Mouse (Mus musculus): ENCODE measurements around the gene Gm5617. TPM values are rescaled to one million over a fixed set of nuclear protein-coding genes. Genes with fewer than 3 reads are reported as not detected.
"Not testable (repeated sequence)": the region's sequence is repeated elsewhere in the genome, so short reads cannot be mapped to it uniquely, and the experiment has no call there.

The Gm5617 gene
- 36.6 and 37.8 TPM in 2 replicates for polyA plus RNA-seq (2012; rRNA removed)

DNA sequence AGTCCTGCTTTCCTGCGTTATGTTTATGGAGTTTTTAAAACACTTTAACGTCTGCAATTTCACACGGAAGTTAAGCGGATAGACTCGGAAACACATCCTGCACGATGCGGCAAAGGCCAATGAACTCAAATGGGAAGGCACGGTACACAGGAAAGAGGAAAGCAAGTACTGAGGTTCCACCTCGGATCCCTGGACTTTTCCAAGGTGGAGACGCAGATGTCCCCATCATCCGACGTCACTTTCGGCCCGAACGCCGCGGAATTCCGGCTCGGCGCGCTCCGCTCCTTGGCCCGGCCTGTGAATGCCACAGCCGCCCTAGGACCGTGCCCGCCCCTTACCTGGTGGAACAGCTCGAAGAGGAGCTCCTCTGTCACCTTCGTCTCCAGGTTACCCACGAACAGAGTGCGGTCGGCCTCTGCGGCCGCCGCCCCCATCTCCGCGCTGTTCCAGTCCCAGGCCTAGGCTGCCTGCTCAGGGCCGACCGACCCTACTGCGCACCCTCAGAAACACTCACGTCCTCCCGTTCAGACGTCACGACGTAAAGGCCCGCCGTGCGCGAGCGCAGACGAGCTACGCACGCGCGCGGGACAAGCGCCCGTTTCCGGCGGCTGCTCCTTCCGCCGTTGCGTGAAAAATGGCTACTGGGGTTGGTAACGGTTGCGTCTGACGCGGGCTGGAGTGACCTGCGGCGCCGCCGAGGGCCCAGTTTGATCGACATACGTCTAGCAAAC is at the start of gene Gm5617, which contains the start of gene Rbm7:
Gm5617 (plus strand) TSS at position 626 of the 731 bp plus-strand sequence.
Rbm7 (minus strand) TSS at position 483 of the 731 bp plus-strand sequence.
- WGBS: under 1% methylated on average over 72 of the region's 72 CpGs
- DNase-seq (ENCODE audit: low read depth, low spot score): peak; percentile 80

DNA sequence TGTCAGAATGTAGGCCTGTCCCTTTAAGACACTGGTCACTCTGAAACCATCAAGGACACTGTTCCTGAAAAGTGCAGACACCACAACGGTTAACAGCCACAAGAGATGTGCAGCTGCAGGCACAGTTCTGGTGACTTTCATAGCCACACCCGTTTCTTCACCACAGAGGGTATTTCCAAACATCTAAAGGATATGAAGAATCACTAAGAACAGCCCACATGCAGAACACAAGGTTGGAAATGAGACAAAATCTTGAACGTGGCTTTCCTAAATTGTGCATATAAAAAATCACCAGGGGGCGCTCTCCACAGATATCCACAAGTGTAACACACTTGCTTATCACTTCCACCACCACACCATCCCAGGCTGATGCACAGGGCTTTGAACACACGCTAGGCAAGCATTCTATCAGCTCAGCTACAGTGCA is 47.4 kb upstream of the Gm5617 start:
- 20% methylated on average over 5 of the region's 5 CpGs for WGBS
- no peak for DNase-seq (ENCODE audit: low read depth, low spot score)

DNA sequence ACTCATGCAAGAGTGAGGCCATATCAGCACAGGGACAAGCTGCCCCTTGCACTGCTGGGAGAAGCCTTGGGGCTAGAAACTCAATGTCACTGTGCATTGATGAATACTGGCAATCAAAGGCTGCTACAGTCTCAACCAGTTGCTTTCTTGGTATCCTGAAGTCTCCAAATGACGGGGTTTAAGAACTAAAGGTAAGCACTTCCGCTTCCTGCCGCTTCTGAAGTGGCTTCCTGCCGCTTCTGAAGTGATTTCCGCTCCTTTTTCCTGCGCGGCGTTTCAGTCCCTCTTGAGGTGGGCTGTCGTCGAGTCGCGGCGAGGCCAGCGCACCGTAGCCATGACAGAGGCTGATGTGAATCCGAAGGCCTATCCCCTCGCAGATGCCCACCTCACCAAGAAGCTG is 45.2 kb upstream of the Gm5617 start:
- no peak for DNase-seq (ENCODE audit: low read depth, low spot score)
- WGBS: 88% methylated on average over 17 of the region's 17 CpGs

- 76% methylated on average over 3 of the region's 3 CpGs for WGBS
- no peak for DNase-seq (ENCODE audit: low read depth, low spot score)
These were observed 39.3 kb upstream of the Gm5617 start for GRCm38 (mm10) chr9:48455961-48456360.

- 73% methylated on average over 3 of the region's 3 CpGs for WGBS
These were observed 36.4 kb upstream of the Gm5617 start for GRCm38 (mm10) chr9:48458879-48459278.

GRCm38 (mm10) chr9:48459391-48459790 is 35.9 kb upstream of the Gm5617 start:
- DNase-seq (ENCODE audit: low read depth, low spot score): no peak

More at GRCm38 (mm10) chr9:48458879-48459278, 36.4 kb upstream of the Gm5617 start:
- DNase-seq (ENCODE audit: low read depth, low spot score): no peak

DNA sequence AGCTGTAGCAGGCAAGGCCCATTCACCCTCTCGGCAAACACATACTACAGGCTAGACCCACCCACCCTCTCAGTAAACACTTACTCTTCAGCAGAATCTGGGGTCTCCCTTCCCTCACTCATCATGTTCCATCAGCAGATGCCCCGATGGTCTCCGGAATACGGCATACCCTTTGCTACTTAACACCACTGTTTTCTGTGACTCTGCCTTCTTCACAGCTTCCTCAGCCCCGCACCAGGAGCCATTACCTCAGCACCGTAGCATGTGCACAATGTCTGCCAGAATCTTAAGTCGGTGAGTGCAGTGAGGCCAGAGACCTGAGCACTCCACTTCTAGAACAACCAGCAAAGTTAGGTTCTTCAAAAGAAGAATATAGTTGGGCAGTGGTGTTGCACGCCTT is 34.5 kb upstream of the Gm5617 start:
- 87% methylated on average over 8 of the region's 8 CpGs for WGBS

More at GRCm38 (mm10) chr9:48459391-48459790, 35.9 kb upstream of the Gm5617 start:
- 84% methylated on average over 5 of the region's 5 CpGs for WGBS

GRCm38 (mm10) chr9:48461545-48461944 is 33.7 kb upstream of the Gm5617 start:
- no peak for DNase-seq (ENCODE audit: low read depth, low spot score)
- WGBS: 62% methylated on average over 3 of the region's 3 CpGs

More for the DNA sequence above, 34.5 kb upstream of the Gm5617 start:
- DNase-seq (ENCODE audit: low read depth, low spot score): no peak

GRCm38 (mm10) chr9:48465671-48466070 is 29.6 kb upstream of the Gm5617 start:
- WGBS: 96% methylated on average over 3 of the region's 3 CpGs
- no peak for DNase-seq (ENCODE audit: low read depth, low spot score)

DNA sequence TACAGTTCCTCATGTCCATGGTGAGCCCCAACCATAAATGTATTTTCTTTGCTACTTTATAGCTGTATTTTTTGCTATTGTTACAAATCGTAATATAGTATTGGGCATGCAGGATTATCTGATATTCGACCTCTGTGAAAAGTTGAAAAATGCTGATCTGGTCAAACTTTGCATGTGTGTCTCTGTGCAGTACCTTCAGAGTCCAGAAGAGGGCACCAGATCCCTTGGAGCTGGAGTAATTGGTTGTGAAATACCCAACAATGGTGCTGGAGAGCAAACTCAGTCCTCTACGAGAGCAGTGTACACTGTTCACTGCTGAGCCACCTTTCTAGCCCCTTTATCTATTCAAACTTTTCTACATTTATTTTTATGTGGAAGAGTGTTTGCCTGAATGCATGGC is 28.4 kb upstream of the Gm5617 start:
- peak; percentile 29 for DNase-seq (ENCODE audit: low read depth, low spot score)
- 60% methylated on average over 3 of the region's 3 CpGs for WGBS

GRCm38 (mm10) chr9:48467471-48467870 is 27.8 kb upstream of the Gm5617 start:
- not testable (repeated sequence) for DNase-seq (ENCODE audit: low read depth, low spot score)
- 95% methylated on average over 5 of the region's 5 CpGs for WGBS

DNA sequence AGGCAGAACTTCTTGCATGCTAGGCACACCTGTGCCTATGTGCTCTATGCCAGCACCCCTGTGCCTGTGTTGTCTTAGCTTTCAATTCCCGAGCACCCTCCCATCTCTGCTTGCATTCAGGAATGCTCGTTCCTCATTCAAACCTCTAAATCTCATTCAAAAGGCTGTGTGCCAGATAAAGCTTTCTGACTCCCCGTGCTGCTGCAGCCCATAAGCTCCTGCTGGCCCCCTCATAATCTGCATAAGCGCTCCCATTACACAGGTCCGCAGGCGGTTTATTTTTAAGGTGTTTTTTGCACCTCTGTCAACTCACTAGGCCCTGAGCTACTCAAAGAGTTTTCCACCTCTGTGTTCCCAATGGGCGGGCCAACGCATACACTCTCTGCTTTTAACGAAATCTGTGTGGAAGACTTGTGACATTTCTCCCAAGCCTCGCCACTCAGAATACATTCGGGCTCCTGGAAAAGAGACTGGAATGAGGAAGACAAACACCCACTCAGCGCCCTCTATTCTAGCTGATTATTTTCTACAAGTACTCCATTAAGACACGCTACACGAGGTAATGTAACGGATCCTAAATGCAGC is 22.7 kb upstream of the Gm5617 start:
- no peak for DNase-seq (ENCODE audit: low read depth, low spot score)
- WGBS: 94% methylated on average over 15 of the region's 15 CpGs

DNA sequence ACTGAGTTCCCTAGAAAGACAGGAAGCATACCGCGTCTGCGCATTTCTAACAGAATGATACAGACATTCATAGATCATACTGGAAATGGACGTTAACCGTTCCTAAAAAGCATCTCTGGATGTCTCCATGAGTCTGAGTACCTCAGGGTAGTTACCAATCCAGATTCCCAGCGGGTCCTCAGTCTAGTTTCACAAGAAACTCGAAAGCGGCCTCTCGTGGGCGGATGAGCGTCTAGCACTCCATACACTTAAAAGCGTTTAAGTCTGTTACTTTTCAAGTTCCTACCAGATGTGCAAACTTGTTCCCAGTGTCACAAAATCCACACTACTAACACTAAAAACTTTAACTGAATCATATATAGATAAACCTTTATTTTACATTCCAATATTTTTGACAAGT is 22.1 kb upstream of the Gm5617 start:
- WGBS: 93% methylated on average over 12 of the region's 12 CpGs
- DNase-seq (ENCODE audit: low read depth, low spot score): no peak

DNA sequence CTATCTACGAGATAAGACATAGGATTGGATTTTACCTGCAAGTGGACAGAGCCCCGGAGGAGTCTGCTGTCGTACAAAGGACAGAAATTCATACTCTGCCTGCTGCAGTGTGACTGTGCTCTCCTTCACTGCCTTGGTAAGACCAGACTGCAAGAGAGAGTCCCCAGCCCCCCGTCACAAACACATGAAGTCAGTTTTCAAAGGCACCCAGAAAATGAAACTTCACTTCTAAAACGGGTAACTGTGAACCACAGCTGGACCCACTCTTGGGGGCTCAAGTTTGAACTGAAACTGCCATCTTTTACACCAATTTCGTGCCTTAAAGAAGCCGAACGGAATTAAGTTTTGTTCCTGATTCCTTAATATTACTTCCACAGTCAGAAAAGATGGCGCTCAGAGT is 20.9 kb upstream of the Gm5617 start:
- 90% methylated on average over 9 of the region's 9 CpGs for WGBS
- no peak for DNase-seq (ENCODE audit: low read depth, low spot score)

GRCm38 (mm10) chr9:48476236-48477165 is 18.7 kb upstream of the Gm5617 start:
- DNase-seq (ENCODE audit: low read depth, low spot score): no peak
- WGBS: 76% methylated on average over 10 of the region's 10 CpGs

DNA sequence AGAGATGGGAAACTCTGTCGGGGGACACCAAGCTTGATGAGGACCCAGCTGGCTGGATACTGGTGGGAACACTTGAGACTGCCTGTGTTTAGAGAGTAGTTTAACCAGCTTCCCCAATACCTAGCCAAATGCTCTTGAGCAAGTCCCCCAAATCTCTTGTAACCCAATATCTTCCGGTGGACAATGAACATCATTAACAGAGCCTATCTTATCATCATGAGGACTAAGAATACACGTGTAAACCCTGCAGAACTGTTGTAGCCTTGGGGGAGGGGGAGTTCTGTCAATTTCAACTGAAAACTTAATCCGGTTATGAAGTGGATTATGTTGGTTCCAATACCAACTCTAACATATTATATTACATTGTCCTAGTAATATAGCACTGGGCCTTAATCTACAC is 16.4 kb upstream of the Gm5617 start:
- 88% methylated on average over 4 of the region's 4 CpGs for WGBS
- DNase-seq (ENCODE audit: low read depth, low spot score): no peak

DNA sequence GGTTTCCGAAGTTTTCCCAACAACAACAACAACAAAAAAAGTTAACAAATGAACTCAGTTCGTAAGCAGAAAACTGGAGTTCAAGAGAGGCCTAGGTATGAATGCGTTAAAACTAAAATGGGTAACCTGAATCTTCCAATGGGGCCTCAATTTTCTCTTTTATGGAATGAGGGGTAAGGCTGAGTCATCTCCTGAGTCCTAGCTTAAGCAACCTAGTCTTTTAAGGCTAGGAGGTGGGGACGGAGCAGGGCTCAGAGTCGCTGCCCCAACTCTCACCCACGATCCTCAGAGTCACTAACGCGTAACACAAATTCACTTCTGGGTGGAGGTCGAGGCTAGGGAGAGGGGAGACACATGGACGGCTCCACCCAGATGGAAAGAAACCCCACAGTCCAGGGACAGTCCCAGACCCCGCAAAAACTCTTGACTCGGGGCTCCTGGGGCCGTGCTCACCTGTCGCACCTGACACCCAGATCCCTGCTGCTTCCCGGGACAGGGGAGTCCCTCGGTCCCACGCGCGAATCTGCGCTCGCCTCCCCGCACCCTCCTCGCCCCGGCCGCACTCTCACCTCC is 15.3 kb upstream of the Gm5617 start:
- no peak for DNase-seq (ENCODE audit: low read depth, low spot score)
- 5% methylated on average over 25 of the region's 25 CpGs for whole genome bisulfite sequencing

DNA sequence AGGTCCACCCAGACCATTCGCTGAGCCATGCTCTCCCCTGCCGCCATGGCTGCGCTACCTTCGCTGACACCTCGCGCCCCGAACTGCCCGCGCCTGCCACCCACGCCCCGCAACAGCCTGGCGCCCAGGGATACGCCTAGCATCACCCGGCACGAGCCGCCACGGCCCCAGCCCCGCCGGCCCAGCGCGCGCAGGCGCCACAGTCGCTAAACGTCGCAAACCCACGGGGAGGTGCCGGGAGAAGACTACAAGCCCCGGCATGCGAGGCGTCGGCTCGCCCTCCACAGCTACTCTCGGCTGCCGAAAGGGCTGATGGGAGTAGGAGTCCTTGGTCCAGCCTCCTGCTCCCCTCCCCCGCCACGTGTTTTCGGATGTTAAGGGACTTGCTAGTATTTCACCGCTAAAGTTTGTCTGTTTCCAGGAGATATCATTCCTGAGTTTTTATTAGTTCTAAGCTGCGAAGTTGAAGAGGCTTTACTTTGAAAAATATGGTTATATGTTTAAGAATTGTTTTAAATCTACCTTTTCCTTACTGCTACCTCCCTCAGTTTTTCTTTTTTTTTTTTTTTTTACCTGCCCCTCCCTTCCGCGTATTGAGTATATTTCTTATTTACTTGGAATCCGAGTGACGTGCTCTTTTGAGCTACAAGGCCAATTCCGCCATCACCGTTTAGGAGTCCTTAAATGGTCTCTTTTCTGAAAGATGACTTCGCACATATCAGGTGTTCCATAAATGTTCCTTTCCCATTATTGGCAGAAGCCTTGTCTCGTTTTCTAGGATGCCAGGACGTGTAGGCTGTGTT is 14.6 kb upstream of the Gm5617 start, which contains the start of gene Rexo2:
Rexo2 (minus strand) TSS at position 213 of the 803 bp plus-strand sequence.
- peak; percentile 70 for DNase-seq (ENCODE audit: low read depth, low spot score)
- 2% methylated on average over 49 of the region's 49 CpGs for WGBS

Measured in large intestine, adult 2 months (tissue).